Mouse (Mus musculus) heart, postnatal 0 days (tissue): ENCODE results near the gene Parp1.

Experiments used
- CTCF ChIP-seq: IDR thresholded peaks from 2 replicates; pipeline ENCODE4 v1.5.1; 2016; ENCODE audit warnings: antibody characterized with exemption, control low read depth, low read depth
- EP300 ChIP-seq: IDR thresholded peaks from 2 replicates; pipeline ENCODE4 v1.6.1; 2016; ENCODE audit warnings: antibody characterized with exemption, low read depth

- TF ChIP-seq CTCF (no peak), EP300 (no peak)
Observed at GRCm38 (mm10) chr1:180542712-180543371, 25.9 kb upstream of the Parp1 start.
